Mouse (Mus musculus) ES-E14 (cell line): ENCODE data around the gene Plscr3. TPM values are rescaled to one million over a fixed set of nuclear protein-coding genes. Genes with fewer than 3 reads are reported as not detected.

ENCODE experiments used
- DNase-seq: peaks from one replicate; pipeline ENCODE4 v3.0.0-alpha.2; 2013; ENCODE audit warnings: low read depth, low spot score
- H3K27ac ChIP-seq: 2 replicates; pipeline ENCODE4 v1.5.1; 2012; ENCODE audit warnings: low read depth, mild to moderate bottlenecking, low read length, moderate library complexity, mixed read lengths; ENCODE audit not compliant: poor library complexity, insufficient read depth, severe bottlenecking
- H3K36me3 ChIP-seq: 2 replicates; pipeline ENCODE4 v1.6.1; 2012; ENCODE audit warnings: mild to moderate bottlenecking, low read length, moderate library complexity, mixed read lengths; ENCODE audit not compliant: control insufficient read depth, poor library complexity, insufficient read depth, severe bottlenecking
- H3K4me1 ChIP-seq, 2 experiments: fragments of 150-350 bp in 1 of 2; sonication (generic) in 1 of 2; 2 replicates each; pipeline ENCODE4 v1.6.1; 2012; ENCODE audit warnings: low read length in 2 of 2, mild to moderate bottlenecking in 1 of 2, mixed read lengths in 1 of 2; ENCODE audit not compliant: control insufficient read depth in 2 of 2, insufficient read depth in 2 of 2, poor library complexity in 1 of 2
- H3K4me3 ChIP-seq, 2 experiments: fragments of 150-350 bp in 1 of 2; sonication (generic) in 1 of 2; 2 replicates each; pipeline ENCODE4 v1.5.1; 2012; ENCODE audit warnings: low read length in 2 of 2, low read depth in 1 of 2, mild to moderate bottlenecking in 1 of 2, mixed read lengths in 1 of 2; ENCODE audit not compliant: insufficient read depth in 1 of 2, poor library complexity in 1 of 2, severe bottlenecking in 1 of 2
- H3K9ac ChIP-seq: 2 replicates; pipeline ENCODE4 v1.6.1; 2012; ENCODE audit warnings: low read depth, mild to moderate bottlenecking, low read length, mixed read lengths; ENCODE audit not compliant: poor library complexity, insufficient read depth, severe bottlenecking
- H3K9me3 ChIP-seq: fragments of 150-350 bp; sonication (generic); 2 replicates; pipeline ENCODE4 v1.6.1; 2012; ENCODE audit warnings: low read depth, mild to moderate bottlenecking, low read length; ENCODE audit not compliant: control insufficient read depth, insufficient read depth
- CHD2 ChIP-seq: IDR thresholded peaks from 2 replicates; pipeline ENCODE4 v1.6.1; 2014; ENCODE audit warnings: mild to moderate bottlenecking, low read depth, low read length, inconsistent platforms
- HCFC1 ChIP-seq: IDR thresholded peaks from 2 replicates; pipeline ENCODE4 v1.6.1; 2012; ENCODE audit warnings: low read length, inconsistent platforms, borderline replicate concordance; ENCODE audit not compliant: insufficient read depth
- MAFK ChIP-seq: IDR thresholded peaks from 2 replicates; pipeline ENCODE4 v1.6.1; 2014; ENCODE audit warnings: mild to moderate bottlenecking, low read depth, low read length, inconsistent platforms; ENCODE audit not compliant: insufficient read depth
- ZC3H11A ChIP-seq: IDR thresholded peaks from 2 replicates; pipeline ENCODE4 v1.6.1; 2012; ENCODE audit warnings: low read depth, mild to moderate bottlenecking, inconsistent platforms, low read length, borderline replicate concordance
- ZNF384 ChIP-seq: IDR thresholded peaks from 2 replicates; pipeline ENCODE4 v1.6.1; 2012; ENCODE audit warnings: low read depth, low read length, inconsistent platforms
- in situ Hi-C, 2 experiments: fragments of 600-800 bp; cut with MboI; formaldehyde crosslinking; loops; one replicate each; pipeline ENCODE4 v1.15.1; 2025; ENCODE audit warnings: low sequenced_read_pairs in 2 of 2, inconsistent platforms in 1 of 2; ENCODE audit not compliant: unreplicated experiment in 2 of 2
- total RNA-seq: library from RNA; depleted of rRNA; stranded (reverse); fragments of 300-350 nt; gene quantifications from 2 replicates; pipeline ENCODE4 v1.2.3, GENCODE M21; 2012

Plscr3 gene
- total RNA-seq, 1 experiment, result 7.2 TPM

DNA sequence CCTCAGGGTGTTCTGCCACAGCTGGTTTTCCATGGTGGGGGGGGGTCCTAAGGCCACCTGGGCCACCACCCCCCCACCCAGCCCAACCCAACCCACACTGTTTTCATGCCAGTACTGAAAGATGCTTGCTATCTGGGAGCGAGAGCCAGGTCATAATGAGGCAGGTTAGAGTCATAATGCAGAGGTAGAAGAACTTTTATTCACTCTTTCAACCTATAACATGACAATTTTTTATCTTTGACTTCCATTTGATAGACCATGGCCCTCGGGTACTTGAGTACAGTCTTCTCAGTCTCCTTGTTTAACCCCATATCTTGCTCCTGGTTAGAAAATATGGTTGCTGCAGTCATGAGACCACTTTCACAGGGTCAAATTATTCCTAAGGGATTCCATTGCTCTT is 27.8 kb upstream of the Plscr3 start, which contains the start of gene Spem2:
Gene Spem2, minus strand, starts transcription at position 101 of the 400 bp plus-strand sequence.
- Histone ChIP-seq H3K36me3 (no peaks in the 10 kb centered on the region), H3K4me1 (peaks cover 2 to 7% of the 10 kb centered on the region in 2 experiments; a peak in 1 of 4 replicates), H3K4me3 (peak within 1 kb of the TSS in 1 of 2 experiments; percentile 24; a peak in 1 of 4 replicates), H3K9ac (no peak within 1 kb of the TSS), H3K27ac (no peak within 1 kb of the TSS), H3K9me3 (no peaks in the 10 kb centered on the region)
- TF ChIP-seq MAFK (no peak), CHD2 (no peak), HCFC1 (no peak), ZNF384 (no peak), ZC3H11A (no peak)
- in situ Hi-C loops, result no loop called here
- no peak for DNase-seq

GRCm38 (mm10) chr11:69818871-69819270 is 27.3 kb upstream of the Plscr3 start:
- Histone ChIP-seq H3K27ac (no peak overlapping the region), H3K9ac (no peak overlapping the region), H3K4me1 (peaks cover 2 to 7% of the 10 kb centered on the region in 2 experiments; a peak in 1 of 4 replicates), H3K36me3 (no peaks in the 10 kb centered on the region), H3K9me3 (no peaks in the 10 kb centered on the region), H3K4me3 (no peak overlapping the region)
- DNase-seq, result no peak
- in situ Hi-C loops, result no loop called here
- TF ChIP-seq CHD2 (no peak), HCFC1 (no peak), MAFK (no peak), ZNF384 (no peak), ZC3H11A (no peak)

GRCm38 (mm10) chr11:69822080-69822479 is 24.1 kb upstream of the Plscr3 start, which contains the start of gene Spem1:
Gene Spem1, minus strand, starts transcription at chr11:69822180.
- Histone ChIP-seq H3K36me3 (peaks cover 9% of the 10 kb centered on the region; the same call in 1 of the 2 replicates), H3K4me3 (no peak within 1 kb of the TSS), H3K9me3 (no peaks in the 10 kb centered on the region), H3K9ac (no peak within 1 kb of the TSS), H3K4me1 (peaks cover 0 to 12% of the 10 kb centered on the region in 2 experiments; a peak in 1 of 4 replicates), H3K27ac (no peak within 1 kb of the TSS)
- DNase-seq, result no peak
- in situ Hi-C loops, result no loop called here
- TF ChIP-seq ZC3H11A (no peak), HCFC1 (no peak), ZNF384 (no peak), MAFK (no peak), CHD2 (no peak)

GRCm38 (mm10) chr11:69823456-69823855 is 22.7 kb upstream of the Plscr3 start:
- H3K9ac ChIP-seq, result no peak overlapping the region
- no peak overlapping the region for H3K27ac ChIP-seq
- peaks cover 0 to 9% of the 10 kb centered on the region in 2 experiments; a peak in 1 of 4 replicates for H3K4me1 ChIP-seq
- no peaks in the 10 kb centered on the region for H3K9me3 ChIP-seq
- in situ Hi-C loops, result no loop called here
- DNase-seq, result no peak
- no peak overlapping the region for H3K4me3 ChIP-seq
- no peak for TF ChIP-seq CHD2
- no peak for TF ChIP-seq MAFK
- no peak for TF ChIP-seq HCFC1
- TF ChIP-seq ZC3H11A, result no peak
- TF ChIP-seq ZNF384, result no peak
- H3K36me3 ChIP-seq, result peaks cover 12% of the 10 kb centered on the region; the same call in 1 of the 2 replicates
